Comparison of ENCODE assay signal across 8 mouse cellular contexts in the genomic region with DNA sequence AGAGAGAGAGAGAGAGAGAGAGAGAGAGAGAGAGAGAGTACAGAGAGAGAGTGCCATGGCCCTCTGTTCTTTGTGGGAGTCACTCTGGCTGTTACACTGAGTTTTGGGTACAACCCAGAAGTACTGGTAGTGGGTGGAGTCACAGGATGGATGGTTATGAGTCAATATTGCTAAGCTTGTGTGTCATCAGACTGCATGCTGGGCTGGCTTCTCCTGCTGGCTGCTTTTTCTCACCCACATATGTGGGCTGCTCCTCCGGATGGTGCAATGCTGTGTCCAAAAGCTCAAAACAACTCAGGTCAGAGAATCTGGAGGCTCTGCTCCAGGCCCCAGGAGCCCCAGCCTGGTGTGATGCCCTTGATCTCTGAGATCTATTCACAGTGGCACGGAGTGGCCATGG.
DNase-seq lines count a peak whose midpoint lies in the region; ATAC-seq lines count a peak whose summit lies in the region.

No protein-coding gene starts in this region.

- no peak overlapping the region for H3K4me2 ChIP-seq in heart, embryonic 12.5 days
- no peak overlapping the region for H3K4me2 ChIP-seq in liver, embryonic 16.5 days (ENCODE audit: low read depth, low read length)
- H3K4me2 ChIP-seq in kidney, embryonic 14.5 days (replicated peaks; ENCODE audit: low read depth, low read length) = no peak overlapping the region

- WGBS in heart, embryonic 12.5 days = 54% methylated on average over 2 of the region's 2 CpGs
- 68% methylated on average over 2 of the region's 2 CpGs for WGBS in liver, embryonic 16.5 days (ENCODE audit: insufficient replicate concordance)
- WGBS in kidney, embryonic 14.5 days = 84% methylated on average over 2 of the region's 2 CpGs

- H3K4me3 ChIP-seq in heart, embryonic 12.5 days = no peak overlapping the region
- no peak overlapping the region for H3K4me3 ChIP-seq in liver, embryonic 16.5 days (ENCODE audit: low read depth, low read length)
- H3K4me3 ChIP-seq in kidney, embryonic 14.5 days (ENCODE audit: low read length) = no peak overlapping the region

- no peaks in the 10 kb centered on the region for H3K9me3 ChIP-seq in heart, embryonic 12.5 days (replicated peaks)
- H3K9me3 ChIP-seq in liver, embryonic 16.5 days (replicated peaks; ENCODE audit: control insufficient read depth, low read length) = no peaks in the 10 kb centered on the region
- H3K9me3 ChIP-seq in kidney, embryonic 14.5 days (ENCODE audit: control insufficient read depth, low read length) = no peaks in the 10 kb centered on the region

- H3K36me3 ChIP-seq in heart, embryonic 12.5 days = peaks cover 3% of the 10 kb centered on the region; the same call in 1 of the 2 replicates
- no peaks in the 10 kb centered on the region for H3K36me3 ChIP-seq in liver, embryonic 16.5 days (ENCODE audit: control insufficient read depth, insufficient read depth)
- peaks cover 5% of the 10 kb centered on the region; the same call in 1 of the 2 replicates for H3K36me3 ChIP-seq in kidney, embryonic 14.5 days (ENCODE audit: control insufficient read depth, insufficient read depth, low read length)

- no peak overlapping the region for H3K9ac ChIP-seq in heart, embryonic 12.5 days
- H3K9ac ChIP-seq in liver, embryonic 16.5 days (ENCODE audit: low read depth, low read length) = no peak overlapping the region
- H3K9ac ChIP-seq in kidney, embryonic 14.5 days (ENCODE audit: low read depth, low read length) = no peak overlapping the region

- DNase-seq in heart, postnatal 10 days = no peak
- peak; percentile 92 for DNase-seq in Muller cell, postnatal 12 days (ENCODE audit: inconsistent ontology term)
- DNase-seq in cerebellum, postnatal 36 days = peak; percentile 57 to 71
- no peak for DNase-seq in neural tube, embryonic 10.5 days (ENCODE audit: extremely low spot score, low spot score)
- DNase-seq in gastrocnemius, postnatal 10 days = no peak

- H3K4me1 ChIP-seq in heart, embryonic 12.5 days (replicated peaks) = peaks cover 84% of the 10 kb centered on the region
- peaks cover 62% of the 10 kb centered on the region for H3K4me1 ChIP-seq in liver, embryonic 16.5 days (ENCODE audit: control insufficient read depth, low read depth, low read length)
- peaks cover 51% of the 10 kb centered on the region for H3K4me1 ChIP-seq in kidney, embryonic 14.5 days (ENCODE audit: control insufficient read depth, insufficient read depth, low read length)

- intact Hi-C loops in heart, postnatal 10 days (cut with DNase I) = no loop called here

- no peaks in the 10 kb centered on the region for H3K27me3 ChIP-seq in heart, embryonic 12.5 days (replicated peaks)
- no peaks in the 10 kb centered on the region for H3K27me3 ChIP-seq in liver, embryonic 16.5 days (ENCODE audit: control insufficient read depth, insufficient read depth, low read depth, low read length)
- H3K27me3 ChIP-seq in kidney, embryonic 14.5 days (ENCODE audit: control insufficient read depth, insufficient read depth, low read length) = no peaks in the 10 kb centered on the region

- peak overlapping the region; percentile 26; the same call in 1 of the 2 replicates for H3K27ac ChIP-seq in heart, embryonic 12.5 days (ENCODE audit: poor library complexity, severe bottlenecking)
- peak overlapping the region; percentile 78 for H3K27ac ChIP-seq in liver, embryonic 16.5 days (ENCODE audit: low read length)
- H3K27ac ChIP-seq in kidney, embryonic 14.5 days (ENCODE audit: low read depth, low read length) = no peak overlapping the region

- ATAC-seq in heart, embryonic 12.5 days (ENCODE audit: insufficient number of reproducible peaks, low FRiP score) = no peak
- peak; percentile 16 for ATAC-seq in liver, embryonic 16.5 days (ENCODE audit: low read depth)
- no peak for ATAC-seq in kidney, embryonic 14.5 days (ENCODE audit: low FRiP score, low TSS enrichment)

Comparison
In these comparisons a context has a peak if more than half of its experiments do, and no peak if none do; other contexts are left out.
1. DNase-seq: peak in Muller cell, postnatal 12 days (single experiment) and cerebellum, postnatal 36 days (2 of 2); none in heart, postnatal 10 days (0 of 2), neural tube, embryonic 10.5 days (single experiment) and gastrocnemius, postnatal 10 days (single experiment).